Mouse (Mus musculus): ENCODE data around the gene Xrcc6.

Gene Xrcc6

GRCm38 (mm10) chr15:81987646-81988045 is at the start of gene Xrcc6:
Gene Xrcc6 (plus strand): TSS chr15:81987835.
- DNase-seq (ENCODE audit: low spot score in 2 of 2): no peak

- no peak for DNase-seq (ENCODE audit: low spot score in 2 of 2)
Observed at GRCm38 (mm10) chr15:81938246-81938645, 49.4 kb upstream of the Xrcc6 start.

DNA sequence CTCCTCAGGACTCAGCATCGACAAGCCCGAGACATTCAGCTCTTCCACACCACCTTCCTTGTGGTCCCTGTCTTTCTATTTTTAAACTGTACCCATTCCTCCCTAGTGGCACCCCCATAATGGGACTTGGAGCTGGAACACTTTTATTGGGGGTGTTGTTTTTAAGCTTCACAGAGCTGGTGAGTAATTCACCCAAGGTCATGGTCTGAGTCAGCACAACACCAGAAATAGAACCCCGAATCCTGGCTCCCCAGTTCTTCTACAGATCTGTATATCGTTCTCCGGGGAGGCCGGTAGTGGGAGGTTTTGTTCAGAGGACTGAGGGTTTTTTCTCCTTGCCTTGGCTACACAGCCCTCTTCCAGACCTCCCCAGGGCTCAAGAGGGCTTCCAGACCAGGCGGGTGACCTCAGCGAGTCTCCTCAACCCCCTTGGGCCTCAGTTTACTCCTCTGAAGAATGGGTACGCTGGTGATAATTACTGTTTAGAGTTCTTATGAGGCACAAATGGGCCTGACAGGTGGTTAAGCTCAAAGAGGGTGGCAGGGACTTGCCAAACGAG is 48.4 kb upstream of the Xrcc6 start:
- DNase-seq (ENCODE audit: low spot score in 2 of 2): no peak

DNA sequence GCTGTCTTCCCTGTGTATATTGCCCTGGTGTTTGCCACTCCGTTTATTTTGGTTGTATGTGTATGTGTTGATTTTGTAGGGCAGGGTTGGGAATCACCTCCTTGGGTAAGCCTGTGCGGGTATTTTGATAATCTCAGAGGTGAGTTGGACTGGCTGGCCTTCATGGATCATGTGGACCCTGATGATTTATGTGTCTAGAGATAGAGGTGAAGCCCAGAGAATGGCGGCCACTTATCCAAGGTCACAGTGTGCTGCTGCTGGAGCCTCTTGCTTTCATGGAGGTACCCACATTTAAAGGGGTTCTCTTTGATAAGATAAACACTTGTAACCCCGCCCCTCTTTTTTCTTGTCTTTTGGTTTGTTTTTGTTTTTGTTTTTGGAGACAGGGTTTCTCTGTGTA is 47.9 kb upstream of the Xrcc6 start:
- DNase-seq (ENCODE audit: low spot score in 2 of 2): no peak

- DNase-seq (ENCODE audit: low spot score in 2 of 2): no peak
Observed at GRCm38 (mm10) chr15:81940219-81940618, 47.4 kb upstream of the Xrcc6 start.

DNA sequence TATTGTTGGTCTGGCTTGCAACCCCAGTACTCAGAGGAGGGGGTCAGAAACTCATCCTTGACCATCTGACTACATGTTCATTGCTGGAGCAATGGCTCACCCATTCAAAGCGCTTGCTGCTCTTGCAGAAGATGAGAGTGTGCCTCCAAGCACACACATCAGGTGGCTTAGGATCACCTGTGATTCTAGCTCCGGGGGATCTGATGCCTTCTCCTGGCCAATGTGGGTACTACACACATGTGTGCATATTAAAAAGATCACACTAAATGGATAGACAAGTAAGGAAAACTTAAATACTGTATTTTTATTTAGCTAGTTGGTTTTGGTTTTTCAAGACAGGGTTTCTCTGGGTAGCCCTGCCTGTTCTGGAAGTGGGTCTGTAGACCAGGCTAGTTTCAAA is 46.6 kb upstream of the Xrcc6 start:
- no peak for DNase-seq (ENCODE audit: low spot score in 2 of 2)

DNA sequence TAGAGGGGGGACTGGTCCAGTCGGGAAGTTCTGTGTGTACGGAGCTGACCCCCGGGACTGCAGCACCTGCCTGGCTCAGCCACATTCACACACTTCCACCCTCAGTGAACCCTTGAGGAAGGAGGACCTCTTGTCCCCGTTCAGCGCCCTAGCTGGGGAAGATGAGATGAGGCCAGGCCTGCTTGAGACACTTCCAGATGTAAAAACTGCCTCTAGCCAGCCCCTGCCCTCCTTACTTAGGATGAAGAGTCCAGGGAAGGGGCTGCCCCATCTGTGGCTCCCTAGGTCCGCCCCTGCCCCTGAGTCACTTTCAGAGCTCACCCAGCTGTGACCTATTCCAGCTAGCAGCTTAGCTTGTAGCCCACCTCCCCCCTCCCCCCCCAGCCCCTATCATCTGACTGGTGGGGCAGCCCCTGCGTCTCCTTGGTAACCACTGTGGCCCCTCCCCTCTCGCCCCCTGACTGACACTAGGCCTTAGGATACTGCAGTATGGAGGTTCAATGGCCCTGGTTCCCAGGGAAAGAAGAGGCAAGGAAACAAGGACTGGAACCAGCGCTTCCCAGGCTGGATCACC is 44.4 kb upstream of the Xrcc6 start:
- DNase-seq (ENCODE audit: low spot score in 2 of 2): no peak

DNA sequence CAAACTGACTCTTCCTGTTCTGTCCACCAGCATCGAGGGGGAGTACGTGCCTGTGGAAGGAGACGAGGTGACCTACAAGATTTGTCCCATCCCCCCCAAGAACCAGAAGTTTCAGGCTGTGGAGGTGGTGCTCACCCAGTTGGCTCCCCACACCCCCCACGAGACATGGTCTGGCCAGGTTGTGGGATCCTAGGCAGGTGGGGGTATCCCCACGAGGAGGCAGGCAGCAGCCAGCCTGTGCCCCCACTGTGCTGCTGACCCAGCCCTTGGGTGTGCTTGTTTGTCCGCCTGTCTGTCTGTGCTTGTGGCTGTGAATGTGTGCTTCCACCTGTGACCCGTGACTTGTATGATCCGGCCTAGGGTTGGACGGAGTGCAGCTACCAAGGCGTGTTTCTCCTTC is 38.6 kb upstream of the Xrcc6 start:
- no peak for DNase-seq (ENCODE audit: low spot score in 2 of 2)

GRCm38 (mm10) chr15:81949476-81950131 is 38.0 kb upstream of the Xrcc6 start:
- no peak for DNase-seq (ENCODE audit: low spot score in 2 of 2)

DNA sequence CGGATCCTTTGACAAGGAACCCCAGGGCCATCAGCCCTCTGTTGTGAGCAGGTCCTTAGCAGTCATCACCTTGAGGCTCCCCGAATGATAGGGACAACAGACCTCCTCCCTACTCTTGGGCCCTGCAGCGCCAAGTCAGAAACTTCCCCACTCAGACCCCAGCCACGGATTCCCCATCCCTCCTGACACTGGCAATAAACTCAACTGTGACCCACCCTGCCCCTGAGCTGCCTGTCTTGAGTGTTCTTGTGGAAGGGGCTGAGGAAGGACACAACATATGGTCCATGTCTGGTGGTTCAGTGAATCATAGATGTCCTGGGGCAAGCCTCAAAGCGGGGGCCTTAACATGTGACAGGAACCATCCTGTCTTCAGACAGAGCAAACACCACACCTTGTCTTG is 36.9 kb upstream of the Xrcc6 start:
- no peak for DNase-seq (ENCODE audit: low spot score in 2 of 2)

- no peak for DNase-seq (ENCODE audit: low spot score in 2 of 2)
Observed at GRCm38 (mm10) chr15:81951159-81951558, 36.5 kb upstream of the Xrcc6 start.

DNA sequence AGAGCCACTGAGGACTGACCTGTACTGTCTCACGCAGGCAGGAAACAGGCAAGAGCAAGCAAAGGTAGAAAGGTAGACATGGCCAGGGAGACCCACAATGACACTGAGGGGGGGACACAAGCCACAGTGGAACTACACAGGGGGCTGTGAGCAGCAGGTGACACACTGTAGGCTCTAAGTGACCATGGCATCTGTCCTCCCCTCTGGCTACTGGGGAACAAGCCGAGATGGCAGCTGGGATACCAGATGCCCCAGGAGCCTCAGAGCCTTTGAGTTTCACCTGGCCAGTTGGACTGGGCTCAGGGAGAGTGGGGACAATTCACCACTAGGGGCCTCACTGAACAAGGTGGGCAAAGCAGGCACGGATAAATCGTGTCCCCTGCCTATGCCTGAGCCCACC is 35.3 kb upstream of the Xrcc6 start:
- DNase-seq (ENCODE audit: low spot score in 2 of 2): no peak

GRCm38 (mm10) chr15:81954151-81954583 is 33.5 kb upstream of the Xrcc6 start:
- no peak for DNase-seq (ENCODE audit: low spot score in 2 of 2)

GRCm38 (mm10) chr15:81954716-81955115 is 32.9 kb upstream of the Xrcc6 start:
- no peak for DNase-seq (ENCODE audit: low spot score in 2 of 2)

DNA sequence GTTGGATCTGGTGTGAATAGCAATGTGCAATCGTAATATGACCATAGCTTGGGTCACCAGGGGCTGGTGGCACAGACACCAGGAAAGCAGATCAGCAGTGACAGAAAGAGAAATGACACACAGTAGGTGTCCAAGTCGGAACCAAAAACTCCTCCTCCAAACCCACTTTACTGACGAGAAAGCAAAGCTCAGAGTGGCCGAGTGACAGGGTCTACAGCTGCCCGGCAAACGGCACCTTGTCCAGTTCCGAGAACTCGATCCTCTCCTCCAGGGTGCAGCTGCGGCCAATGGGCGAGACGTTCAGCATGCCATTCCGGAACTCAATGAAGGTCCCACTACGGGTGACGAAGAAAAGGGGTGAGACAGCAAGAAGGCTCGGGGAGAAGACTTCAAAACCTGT is 32.2 kb upstream of the Xrcc6 start:
- DNase-seq (ENCODE audit: low spot score in 2 of 2): no peak

DNA sequence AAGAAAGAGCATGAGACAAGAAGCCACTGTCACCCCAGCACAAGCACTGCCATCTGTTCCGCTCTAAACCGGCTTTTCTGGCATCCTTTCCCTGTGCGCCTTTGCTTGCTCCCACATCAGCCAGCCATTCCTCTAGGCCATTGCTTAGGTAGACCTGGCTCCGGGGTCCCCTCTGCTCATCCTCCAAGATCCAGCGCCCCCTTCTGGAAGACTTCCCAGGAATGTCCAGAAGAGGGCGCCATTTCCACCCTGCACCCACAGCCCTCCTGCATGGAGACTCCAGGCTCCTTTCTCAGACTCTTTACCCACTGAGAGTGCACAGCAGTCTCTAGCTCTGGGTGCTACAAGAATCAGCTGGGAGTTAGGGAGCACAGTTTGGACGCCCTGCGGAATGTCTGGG is 31.2 kb upstream of the Xrcc6 start:
- DNase-seq (ENCODE audit: low spot score in 2 of 2): peak in 1 of 2 experiments; percentile 65

DNA sequence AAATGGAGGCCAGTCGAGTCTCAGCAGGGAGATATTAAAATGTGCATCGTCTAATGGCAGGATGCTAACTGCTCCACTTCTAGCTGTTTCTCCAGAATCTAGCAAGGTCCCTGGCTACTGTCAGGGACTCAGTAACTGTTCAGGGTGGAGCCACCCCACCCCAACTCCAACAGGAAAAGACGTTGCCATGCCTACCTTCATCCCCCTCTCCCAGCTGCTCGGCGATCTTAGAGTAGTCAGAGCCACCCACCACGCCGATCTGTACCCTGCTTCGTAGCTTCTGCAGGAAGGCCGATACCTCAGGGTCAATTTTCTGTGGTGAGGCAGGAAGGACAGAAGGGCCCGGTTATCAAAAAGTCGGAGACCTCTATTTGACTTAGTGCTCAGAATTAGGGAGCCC is 30.0 kb upstream of the Xrcc6 start:
- DNase-seq (ENCODE audit: low spot score in 2 of 2): no peak

- no peak for DNase-seq (ENCODE audit: low spot score in 2 of 2)
Observed at GRCm38 (mm10) chr15:81958906-81959305, 28.7 kb upstream of the Xrcc6 start.

GRCm38 (mm10) chr15:81960171-81961077 is 27.2 kb upstream of the Xrcc6 start, which contains the start of gene Pmm1:
Gene Pmm1 (minus strand): TSS chr15:81960930.
- peak; percentile 94 to 97 for DNase-seq (ENCODE audit: low spot score in 2 of 2)

DNA sequence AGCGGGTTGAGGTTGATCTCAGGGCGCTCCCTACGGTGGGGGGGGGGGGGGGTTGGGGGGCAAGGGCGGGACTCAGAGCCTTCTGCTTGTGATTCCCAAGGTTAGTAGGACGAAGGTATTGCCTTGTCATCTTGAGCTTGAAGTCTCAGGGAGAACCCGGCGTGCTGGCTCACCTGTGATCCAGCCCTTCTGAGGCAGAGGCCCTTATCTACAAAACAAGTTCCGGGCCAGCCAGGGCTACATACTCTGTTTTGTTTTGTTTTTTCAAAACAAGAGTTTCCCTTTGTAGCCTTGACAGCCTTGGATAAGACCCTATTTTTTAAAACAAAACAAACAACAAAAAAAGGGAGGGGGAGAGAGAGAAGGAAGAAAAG is 26.6 kb upstream of the Xrcc6 start:
- DNase-seq (ENCODE audit: low spot score in 2 of 2): no peak

DNA sequence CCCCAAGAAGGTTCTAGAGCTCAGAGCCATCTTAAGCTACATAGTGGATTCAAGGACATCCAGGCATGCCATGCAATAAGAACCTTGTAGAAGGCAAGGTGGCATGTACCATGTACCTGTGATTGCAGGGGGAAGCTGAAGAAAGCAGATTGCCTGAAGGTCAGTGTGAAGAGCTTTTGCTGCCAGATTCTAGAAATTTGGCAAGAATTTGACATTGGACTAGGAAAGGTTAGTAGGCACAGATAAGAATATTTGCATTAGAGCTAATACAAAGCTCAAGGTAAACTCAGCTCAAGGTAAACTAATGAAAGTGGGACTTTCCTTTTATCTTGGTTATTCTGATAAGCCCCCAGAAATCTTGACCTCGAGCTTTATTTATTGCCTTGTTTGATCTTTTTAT is 23.4 kb upstream of the Xrcc6 start:
- no peak for DNase-seq (ENCODE audit: low spot score in 2 of 2)

GRCm38 (mm10) chr15:81964980-81965545 is 22.6 kb upstream of the Xrcc6 start:
- no peak for DNase-seq (ENCODE audit: low spot score in 2 of 2)
